Mouse (Mus musculus) hindbrain, embryonic 16.5 days (tissue): ENCODE data around the gene Sgpp1. TPM values are rescaled to one million over a fixed set of nuclear protein-coding genes. Genes with fewer than 3 reads are reported as not detected.
"Not testable (repeated sequence)": the region's sequence is repeated elsewhere in the genome, so short reads cannot be mapped to it uniquely, and the experiment has no call there.

Experiments
- ATAC-seq: fragments of 200-750 bp; cut with Nextera tagmentation; 2 replicates; pipeline ENCODE4 v1.8.0; 2017; ENCODE audit warnings: moderate TSS enrichment, moderate library complexity
- H3K27ac ChIP-seq: fragments of 300-500 bp; sonication (generic); 2 replicates; pipeline ENCODE4 v1.5.1; 2014; ENCODE audit warnings: low read depth, mild to moderate bottlenecking, control low read depth, low read length, moderate library complexity
- H3K27me3 ChIP-seq: fragments of 300-500 bp; sonication (generic); replicated peaks from 2 replicates; pipeline ENCODE4 v1.6.1; 2014; ENCODE audit warnings: low read length; ENCODE audit not compliant: control insufficient read depth, insufficient read depth
- H3K36me3 ChIP-seq: fragments of 300-500 bp; sonication (generic); 2 replicates; pipeline ENCODE4 v1.6.1; 2014; ENCODE audit warnings: mild to moderate bottlenecking, low read length, moderate library complexity, mixed read lengths; ENCODE audit not compliant: control insufficient read depth, insufficient read depth
- H3K4me1 ChIP-seq: fragments of 300-500 bp; sonication (generic); 2 replicates; pipeline ENCODE4 v1.6.1; 2014; ENCODE audit warnings: low read depth, low read length; ENCODE audit not compliant: control insufficient read depth, insufficient read depth
- H3K4me2 ChIP-seq: fragments of 300-500 bp; sonication (generic); 2 replicates; pipeline ENCODE4 v1.6.1; 2014; ENCODE audit warnings: mild to moderate bottlenecking, low read length, control low read depth, moderate library complexity
- H3K4me3 ChIP-seq: fragments of 300-500 bp; sonication (generic); 2 replicates; pipeline ENCODE4 v1.5.1; 2014; ENCODE audit warnings: mild to moderate bottlenecking, low read length, control low read depth, moderate library complexity
- H3K9ac ChIP-seq: fragments of 300-500 bp; sonication (generic); 2 replicates; pipeline ENCODE4 v1.6.1; 2014; ENCODE audit warnings: low read depth, mild to moderate bottlenecking, control low read depth, low read length, moderate library complexity
- H3K9me3 ChIP-seq: fragments of 300-500 bp; sonication (generic); 2 replicates; pipeline ENCODE4 v1.6.1; 2014; ENCODE audit warnings: mild to moderate bottlenecking, low read length, moderate library complexity; ENCODE audit not compliant: control insufficient read depth
- WGBS: fragments of 180-500 bp; shearing (Covaris S2); extraction: QIAGEN DNeasy Blood & Tissue Kit; methylation state at CpG from one replicate; pipeline ENCODE4 v1.1.7; 2014; 5-methylcytosine and 5-hydroxymethylcytosine counted together
- polyA plus RNA-seq: library from polyadenylated mRNA; unstranded; fragments of >200 nt; fragmentation: Nextera tagmentation; extraction: Ambion mirVana; gene quantifications from 2 replicates; pipeline ENCODE4 v1.2.1, GENCODE M21; 2015

The Sgpp1 gene
- polyA plus RNA-seq, 1 experiment from 2014 or later = 12.2 TPM

DNA sequence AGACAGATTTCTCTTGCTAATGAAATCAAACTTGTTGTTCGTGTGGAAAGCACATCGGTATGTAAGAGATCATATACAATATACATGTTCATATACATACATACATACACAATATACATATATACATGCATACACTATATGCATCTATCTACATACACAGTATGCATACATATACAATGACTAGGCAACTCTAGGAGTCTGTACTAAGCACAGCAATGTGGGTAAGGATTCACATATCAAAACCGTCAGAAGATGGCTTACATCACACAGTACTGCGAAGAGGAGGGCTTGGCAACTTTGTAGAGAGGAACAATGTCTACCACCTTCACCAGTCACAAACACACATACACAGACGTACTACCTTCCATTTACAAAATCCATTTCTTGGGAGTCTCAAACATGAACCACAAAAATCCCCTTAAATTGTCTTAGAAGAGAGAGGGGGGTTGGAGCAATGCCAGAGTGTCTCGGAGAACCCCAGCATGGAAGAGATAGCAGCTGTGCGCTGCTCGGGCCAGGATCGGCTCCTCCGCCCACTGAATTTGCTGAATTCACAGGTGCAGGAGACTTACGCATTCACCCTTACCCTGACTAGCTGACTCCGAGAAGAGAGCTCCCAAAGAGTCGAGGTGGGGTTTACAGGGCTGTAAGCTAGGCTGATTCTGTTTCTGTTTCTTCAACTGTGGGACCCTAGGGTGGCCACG is 10.8 kb downstream of the Sgpp1 start:
- H3K9me3 ChIP-seq = no peaks in the 10 kb centered on the region
- no peak overlapping the region for H3K27ac ChIP-seq
- no peaks in the 10 kb centered on the region for H3K4me1 ChIP-seq
- no peak overlapping the region for H3K9ac ChIP-seq
- H3K4me2 ChIP-seq = no peak overlapping the region
- no peaks in the 10 kb centered on the region for H3K27me3 ChIP-seq
- 78% methylated on average over 14 of the region's 14 CpGs for WGBS
- no peak for ATAC-seq
- H3K4me3 ChIP-seq = no peak overlapping the region
- no peaks in the 10 kb centered on the region for H3K36me3 ChIP-seq

DNA sequence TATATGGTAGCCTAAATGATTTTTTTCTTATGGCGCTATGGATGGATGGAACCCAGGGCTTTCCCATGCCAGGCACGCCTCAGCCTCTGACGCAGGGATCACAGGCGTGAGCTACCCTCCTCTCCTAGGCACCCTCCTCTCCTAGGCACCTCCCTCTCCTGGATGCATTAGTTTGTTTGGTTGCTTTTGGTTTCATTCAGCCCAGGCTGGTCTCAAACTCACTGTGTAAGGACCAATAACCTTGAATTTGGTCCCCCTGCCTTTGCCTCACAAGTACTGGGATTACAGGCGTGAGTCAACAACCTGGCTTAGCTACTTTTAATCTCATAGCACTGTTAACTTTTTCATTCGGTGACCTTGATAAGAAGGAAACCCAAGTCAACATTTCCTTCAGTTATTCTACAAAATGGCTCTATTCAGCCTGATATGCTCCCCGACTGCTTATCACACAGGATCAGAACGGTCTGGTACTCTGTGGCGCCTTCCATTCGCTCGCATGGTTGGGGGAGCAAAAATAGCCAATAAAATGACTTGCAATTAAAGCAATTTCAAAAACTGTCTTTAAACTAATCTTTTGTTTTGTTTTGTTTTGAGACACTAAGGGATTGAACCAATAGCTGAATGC is 11.6 kb downstream of the Sgpp1 start:
- H3K36me3 ChIP-seq = 0 out of 2 replicates have a peak, but pooled peaks cover 3% of the 10 kb centered on the region
- ATAC-seq = no peak
- no peaks in the 10 kb centered on the region for H3K9me3 ChIP-seq
- H3K27me3 ChIP-seq = no peaks in the 10 kb centered on the region
- WGBS = 87% methylated on average over 11 of the region's 11 CpGs
- H3K4me3 ChIP-seq = no peak overlapping the region
- no peak overlapping the region for H3K27ac ChIP-seq
- H3K4me2 ChIP-seq = no peak overlapping the region
- no peaks in the 10 kb centered on the region for H3K4me1 ChIP-seq
- no peak overlapping the region for H3K9ac ChIP-seq

DNA sequence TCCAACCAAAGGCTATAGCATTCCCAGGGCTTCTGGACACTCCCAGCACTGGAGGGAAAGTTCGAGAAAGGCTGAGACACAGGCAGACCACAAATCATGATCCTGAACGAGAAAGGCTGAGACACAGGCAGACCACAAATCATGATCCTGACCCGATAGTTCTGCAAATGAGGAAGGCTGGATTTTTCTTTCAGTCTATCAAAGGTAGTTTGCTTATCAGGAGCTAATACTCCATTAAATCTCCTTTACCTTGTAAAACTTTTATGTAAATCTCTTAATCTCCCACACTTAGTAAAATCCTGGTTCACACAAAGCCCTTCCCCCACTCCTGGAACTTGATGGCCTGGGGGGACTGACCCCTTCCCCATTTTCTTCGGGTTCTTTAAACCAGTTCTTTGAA is 13.6 kb downstream of the Sgpp1 start:
- Histone ChIP-seq H3K4me1 (no peaks in the 10 kb centered on the region), H3K4me2 (no peak overlapping the region), H3K4me3 (no peak overlapping the region), H3K36me3 (0 out of 2 replicates have a peak, but pooled peaks cover 3% of the 10 kb centered on the region), H3K9me3 (no peaks in the 10 kb centered on the region), H3K27ac (no peak overlapping the region), H3K9ac (no peak overlapping the region), H3K27me3 (no peaks in the 10 kb centered on the region)
- WGBS = 25% methylated on average over 4 of the region's 4 CpGs
- no peak for ATAC-seq

DNA sequence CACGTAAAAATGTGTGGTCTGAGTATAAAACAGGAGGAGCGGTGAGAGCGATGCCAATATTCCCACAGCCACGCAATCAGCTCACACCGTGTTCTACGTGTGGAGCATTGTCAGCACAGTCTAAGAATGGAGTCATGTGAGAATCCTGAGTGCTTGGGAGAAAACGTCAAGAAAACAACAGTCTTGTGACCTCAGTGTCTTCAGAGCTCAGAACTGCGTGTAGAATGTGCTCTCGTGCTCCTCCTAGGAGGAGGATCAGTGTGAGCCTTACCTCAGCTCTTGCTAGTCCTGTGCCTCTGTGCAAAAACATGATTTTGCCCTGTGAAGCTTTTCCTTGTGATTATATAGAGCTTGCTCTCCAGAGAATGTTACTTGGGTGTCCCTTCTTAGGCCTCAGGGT is 14.5 kb downstream of the Sgpp1 start:
- H3K9me3 ChIP-seq = no peaks in the 10 kb centered on the region
- no peak overlapping the region for H3K4me3 ChIP-seq
- 62% methylated on average over 9 of the region's 9 CpGs for WGBS
- H3K27ac ChIP-seq = no peak overlapping the region; the same call in 1 of the 2 replicates
- H3K27me3 ChIP-seq = no peaks in the 10 kb centered on the region
- no peak overlapping the region for H3K9ac ChIP-seq
- H3K4me1 ChIP-seq = no peaks in the 10 kb centered on the region
- ATAC-seq = no peak
- peaks cover 5% of the 10 kb centered on the region; the same call in 1 of the 2 replicates for H3K36me3 ChIP-seq
- no peak overlapping the region for H3K4me2 ChIP-seq

DNA sequence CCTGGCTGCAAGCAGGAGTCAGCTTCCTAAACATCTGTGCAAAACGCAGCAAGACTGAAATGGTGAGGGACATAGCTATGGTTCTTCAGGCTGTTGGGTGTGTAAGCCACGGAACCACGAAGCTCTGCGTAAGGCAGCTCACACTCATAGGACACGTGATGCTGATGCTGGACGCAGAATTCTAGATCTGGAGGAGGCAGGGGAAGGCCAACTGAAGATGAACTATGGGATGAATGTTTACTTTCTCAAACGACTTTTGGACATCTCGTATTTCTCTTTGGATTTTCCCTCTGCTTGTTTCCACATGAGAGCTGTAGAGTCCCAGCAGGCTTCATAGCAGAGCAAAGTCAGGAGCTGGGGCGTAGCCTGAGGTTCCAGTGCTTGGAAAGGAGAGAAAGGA is 21.9 kb downstream of the Sgpp1 start:
- H3K4me1 ChIP-seq = no peaks in the 10 kb centered on the region
- H3K27ac ChIP-seq = no peak overlapping the region
- H3K9me3 ChIP-seq = no peaks in the 10 kb centered on the region
- no peak overlapping the region for H3K9ac ChIP-seq
- no peak overlapping the region for H3K4me3 ChIP-seq
- H3K4me2 ChIP-seq = no peak overlapping the region
- no peak for ATAC-seq
- peaks cover 2% of the 10 kb centered on the region; the same call in 1 of the 2 replicates for H3K36me3 ChIP-seq
- WGBS = 92% methylated on average over 9 of the region's 9 CpGs
- H3K27me3 ChIP-seq = no peaks in the 10 kb centered on the region

DNA sequence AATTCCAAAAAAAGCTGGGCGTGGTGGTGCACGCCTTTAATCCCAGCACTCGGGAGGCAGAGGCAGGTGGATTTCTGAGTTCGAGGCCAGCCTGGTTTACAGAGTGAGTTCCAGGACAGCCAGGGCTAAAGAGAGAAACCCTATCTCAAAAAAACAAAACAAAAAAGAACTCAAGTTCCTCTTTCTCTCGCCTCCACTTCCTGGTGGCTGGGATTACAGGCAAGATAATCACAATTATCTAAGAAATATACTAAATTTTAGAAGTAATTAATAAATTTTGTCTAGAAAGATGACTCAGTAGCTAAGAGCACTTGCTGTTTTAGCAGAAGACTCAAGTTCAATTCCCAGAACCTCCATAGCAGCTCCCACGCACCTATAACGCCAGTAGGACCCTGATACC is 22.6 kb downstream of the Sgpp1 start:
- H3K9me3 ChIP-seq, ATAC-seq, H3K9ac ChIP-seq, H3K27me3 ChIP-seq, H3K4me1 ChIP-seq, H3K36me3 ChIP-seq, H3K4me3 ChIP-seq, H3K27ac ChIP-seq, H3K4me2 ChIP-seq: not testable (repeated sequence)
- 89% methylated on average over 7 of the region's 7 CpGs for WGBS

DNA sequence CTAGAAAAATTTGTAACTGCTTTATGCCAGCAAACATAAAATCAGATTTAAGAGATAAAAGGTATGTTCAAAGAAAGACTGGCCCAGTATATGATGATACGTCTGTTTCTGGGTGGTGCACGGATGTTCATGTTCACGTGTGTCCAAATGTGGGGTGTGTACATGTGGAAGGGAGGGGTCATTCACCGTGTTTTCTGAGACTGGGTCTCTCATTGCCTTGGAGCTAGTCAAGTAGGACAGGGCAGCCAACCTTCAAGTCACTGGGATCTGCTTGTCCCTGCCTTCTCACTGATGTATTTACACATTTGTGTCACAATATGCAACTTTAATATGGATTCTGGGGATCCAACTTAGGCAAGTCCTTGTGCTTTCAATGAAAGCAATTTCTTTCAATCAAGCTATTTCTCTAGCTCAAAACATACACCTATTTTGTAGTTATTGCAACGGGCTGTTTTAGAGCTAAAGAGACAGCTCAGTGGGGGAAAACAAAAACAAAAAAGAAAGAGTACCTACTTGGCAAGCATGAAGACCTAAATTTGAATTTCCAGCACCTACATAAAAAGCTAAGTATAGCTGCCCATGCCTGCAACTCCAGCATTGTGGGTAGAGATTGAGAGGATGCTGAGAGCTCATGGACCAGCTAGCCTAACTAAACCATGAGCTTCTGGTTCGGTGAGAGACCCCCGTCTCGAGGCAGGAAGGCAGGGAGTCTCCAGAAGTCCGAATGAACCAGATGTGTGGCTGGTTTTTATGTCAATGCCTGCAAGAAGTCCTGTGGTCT is 24.7 kb downstream of the Sgpp1 start:
- Histone ChIP-seq H3K36me3 (no peaks in the 10 kb centered on the region), H3K4me3 (no peak overlapping the region), H3K9me3 (no peaks in the 10 kb centered on the region), H3K4me1 (no peaks in the 10 kb centered on the region), H3K4me2 (no peak overlapping the region), H3K27me3 (no peaks in the 10 kb centered on the region), H3K27ac (no peak overlapping the region), H3K9ac (no peak overlapping the region)
- ATAC-seq = no peak
- 92% methylated on average over 9 of the region's 9 CpGs for WGBS

DNA sequence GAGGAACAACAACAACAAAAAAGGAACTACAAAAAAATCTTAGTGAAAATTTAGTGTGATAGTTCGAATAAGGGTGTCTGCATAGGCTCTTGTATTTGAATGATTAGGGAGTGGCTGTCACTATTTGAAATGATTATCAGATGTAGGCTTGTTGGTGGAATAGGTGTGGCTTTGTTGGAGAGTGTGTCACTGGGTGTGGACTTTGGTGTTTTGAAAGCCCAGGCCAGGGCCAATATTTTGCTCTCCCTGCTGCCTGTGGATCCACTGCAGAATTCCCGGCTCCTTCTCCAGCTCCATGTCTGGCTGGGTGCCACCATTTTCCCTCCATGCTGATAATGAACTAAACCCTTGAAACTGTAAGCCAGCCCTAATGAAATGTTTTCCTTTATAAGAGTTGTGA is 26.0 kb downstream of the Sgpp1 start:
- H3K4me2 ChIP-seq = no peak overlapping the region
- no peak overlapping the region for H3K27ac ChIP-seq
- no peak overlapping the region for H3K9ac ChIP-seq
- H3K4me1 ChIP-seq = no peaks in the 10 kb centered on the region
- no peak for ATAC-seq
- WGBS = 83% methylated on average over 2 of the region's 2 CpGs
- H3K9me3 ChIP-seq = no peaks in the 10 kb centered on the region
- H3K36me3 ChIP-seq = no peaks in the 10 kb centered on the region
- H3K4me3 ChIP-seq = no peak overlapping the region
- no peaks in the 10 kb centered on the region for H3K27me3 ChIP-seq

DNA sequence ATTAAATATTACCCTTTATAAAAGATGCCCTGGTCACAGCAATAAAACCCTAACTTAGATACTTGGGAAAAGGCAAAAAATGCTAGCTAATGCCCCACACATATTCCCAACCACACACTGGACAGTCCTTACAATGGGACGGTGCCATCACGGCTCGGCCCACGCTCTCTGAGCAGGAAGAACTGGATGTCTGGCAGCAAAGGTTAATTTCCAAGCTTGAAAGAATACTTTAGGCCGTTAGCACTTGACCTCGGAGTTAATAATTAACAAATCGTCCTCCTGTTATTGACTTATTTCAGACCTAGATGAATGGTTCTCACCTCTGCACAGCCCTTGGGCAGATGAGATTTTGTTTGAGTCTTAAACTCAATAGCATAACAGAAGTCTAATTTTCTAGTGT is 28.9 kb downstream of the Sgpp1 start:
- no peak overlapping the region for H3K9ac ChIP-seq
- H3K4me2 ChIP-seq = no peak overlapping the region
- 88% methylated on average over 7 of the region's 7 CpGs for WGBS
- H3K36me3 ChIP-seq = no peaks in the 10 kb centered on the region
- H3K27ac ChIP-seq = no peak overlapping the region
- H3K4me3 ChIP-seq = no peak overlapping the region
- H3K9me3 ChIP-seq = no peaks in the 10 kb centered on the region
- H3K27me3 ChIP-seq = no peaks in the 10 kb centered on the region
- H3K4me1 ChIP-seq = no peaks in the 10 kb centered on the region
- no peak for ATAC-seq
